Mouse (Mus musculus): ENCODE measurements around the gene Olfr930. TPM values are rescaled to one million over a fixed set of nuclear protein-coding genes. Genes with fewer than 3 reads are reported as not detected.

The Olfr930 gene
- total RNA-seq (2014; fragmentation: Nextera tagmentation): not detected in 2 replicates
- total RNA-seq (2017): not detected in 2 replicates
- polyA plus RNA-seq (2012): not detected in 2 replicates

- ATAC-seq (ENCODE audit: extremely low read depth, insufficient number of reproducible peaks, low FRiP score, poor library complexity, severe bottlenecking): no peak
- TF ChIP-seq TAL1 (conservative IDR thresholded peaks at IDR 0.05; ENCODE audit: low read depth, low read length): no peak
- H3K4me3 ChIP-seq (ENCODE audit: low read depth, low read length): no peak within 1 kb of the TSS
- no peaks in the 10 kb centered on the region for H3K9me3 ChIP-seq (replicated peaks)
- H3K27me3 ChIP-seq (ENCODE audit: insufficient read depth, low read length): no peaks in the 10 kb centered on the region
- no peaks in the 10 kb centered on the region for H3K4me1 ChIP-seq (ENCODE audit: insufficient read depth, low read depth, low read length)
- no peaks in the 10 kb centered on the region for H3K36me3 ChIP-seq (replicated peaks)
- no peak for DNase-seq (ENCODE audit: low spot score)
Observed at GRCm38 (mm10) chr9:38929509-38929908, at the start of gene Olfr930. Olfr930 (plus strand) TSS chr9:38929809.

- H3K36me3 ChIP-seq (replicated peaks): no peaks in the 10 kb centered on the region
- DNase-seq (ENCODE audit: low spot score): no peak
- TF ChIP-seq TAL1 (conservative IDR thresholded peaks at IDR 0.05; ENCODE audit: low read depth, low read length): no peak
- no peak for TF ChIP-seq POLR2AphosphoS5 (IDR thresholded peaks at IDR 0.05; ENCODE audit: insufficient replicate concordance, low read depth, low read length)
- TF ChIP-seq CTCF (IDR thresholded peaks at IDR 0.05; ENCODE audit: low read depth, low read length): no peak
- no peak for TF ChIP-seq GATA2 (IDR thresholded peaks at IDR 0.05; ENCODE audit: borderline replicate concordance, low read depth, low read length)
- no peak for TF ChIP-seq GATA1 (IDR thresholded peaks at IDR 0.05; ENCODE audit: borderline replicate concordance, low read length)
- H3K27me3 ChIP-seq (ENCODE audit: insufficient read depth, low read length): no peaks in the 10 kb centered on the region
- ATAC-seq (ENCODE audit: extremely low read depth, insufficient number of reproducible peaks, low FRiP score, poor library complexity, severe bottlenecking): no peak
- no peak overlapping the region for H3K4me3 ChIP-seq (ENCODE audit: low read depth, low read length)
- no peaks in the 10 kb centered on the region for H3K9me3 ChIP-seq (replicated peaks)
- no peaks in the 10 kb centered on the region for H3K4me1 ChIP-seq (ENCODE audit: insufficient read depth, low read depth, low read length)
Observed at GRCm38 (mm10) chr9:38953401-38954123, 24.0 kb downstream of the Olfr930 start.

GRCm38 (mm10) chr9:38954124-38954416, 24.5 kb downstream of the Olfr930 start:
- Histone ChIP-seq H3K9me3 (replicated peaks) (no peaks in the 10 kb centered on the region), H3K27me3 (ENCODE audit: insufficient read depth, low read length) (no peaks in the 10 kb centered on the region), H3K4me1 (ENCODE audit: insufficient read depth, low read depth, low read length) (no peaks in the 10 kb centered on the region), H3K36me3 (replicated peaks) (no peaks in the 10 kb centered on the region), H3K4me3 (ENCODE audit: low read depth, low read length) (no peak overlapping the region)
- no peak for TF ChIP-seq POLR2AphosphoS5 (IDR thresholded peaks at IDR 0.05; ENCODE audit: insufficient replicate concordance, low read depth, low read length)
- no peak for TF ChIP-seq TAL1 (conservative IDR thresholded peaks at IDR 0.05; ENCODE audit: low read depth, low read length)
- TF ChIP-seq GATA1 (IDR thresholded peaks at IDR 0.05; ENCODE audit: borderline replicate concordance, low read length): no peak
- no peak for TF ChIP-seq CTCF (IDR thresholded peaks at IDR 0.05; ENCODE audit: low read depth, low read length)
- TF ChIP-seq GATA2 (IDR thresholded peaks at IDR 0.05; ENCODE audit: borderline replicate concordance, low read depth, low read length): no peak
- DNase-seq (ENCODE audit: low spot score) (no peak), ATAC-seq (ENCODE audit: extremely low read depth, insufficient number of reproducible peaks, low FRiP score, poor library complexity, severe bottlenecking) (no peak)

- no peaks in the 10 kb centered on the region for H3K9me3 ChIP-seq (replicated peaks)
- TF ChIP-seq CTCF (IDR thresholded peaks at IDR 0.05; ENCODE audit: low read depth, low read length) (no peak), GATA2 (IDR thresholded peaks at IDR 0.05; ENCODE audit: borderline replicate concordance, low read depth, low read length) (no peak), TAL1 (conservative IDR thresholded peaks at IDR 0.05; ENCODE audit: low read depth, low read length) (no peak), GATA1 (IDR thresholded peaks at IDR 0.05; ENCODE audit: borderline replicate concordance, low read length) (no peak), POLR2AphosphoS5 (IDR thresholded peaks at IDR 0.05; ENCODE audit: insufficient replicate concordance, low read depth, low read length) (no peak)
- no peak for ATAC-seq (ENCODE audit: extremely low read depth, insufficient number of reproducible peaks, low FRiP score, poor library complexity, severe bottlenecking)
- no peak for DNase-seq (ENCODE audit: low spot score)
- H3K4me1 ChIP-seq (ENCODE audit: insufficient read depth, low read depth, low read length): no peaks in the 10 kb centered on the region
- no peaks in the 10 kb centered on the region for H3K36me3 ChIP-seq (replicated peaks)
- no peaks in the 10 kb centered on the region for H3K27me3 ChIP-seq (ENCODE audit: insufficient read depth, low read length)
- H3K4me3 ChIP-seq (ENCODE audit: low read depth, low read length): no peak within 1 kb of the TSS
Observed at GRCm38 (mm10) chr9:38972013-38972412, 42.4 kb downstream of the Olfr930 start, which contains the start of gene Olfr933. Olfr933 (plus strand) TSS chr9:38972313.

Other genes starting within 250 kb of the Olfr930 start
- not detected in 2 replicates for gene Olfr919, start 226.1 kb upstream of the Olfr930 start, total RNA-seq (2014; fragmentation: Nextera tagmentation)
- not detected in 2 replicates for gene Olfr919, start 226.1 kb upstream of the Olfr930 start, total RNA-seq (2017)
- gene Olfr919, start 226.1 kb upstream of the Olfr930 start, polyA plus RNA-seq (2012): not detected in 2 replicates
- 26.8 and 31.5 TPM in 2 replicates for gene Vwa5a, start 211.5 kb upstream of the Olfr930 start, total RNA-seq (2014; fragmentation: Nextera tagmentation)
- gene Vwa5a, start 211.5 kb upstream of the Olfr930 start, total RNA-seq (2017): 62.4 and 66.0 TPM in 2 replicates
- 0.41 and 0.47 TPM in 2 replicates for gene Vwa5a, start 211.5 kb upstream of the Olfr930 start, polyA plus RNA-seq (2012)
- gene Olfr920, start 177.5 kb upstream of the Olfr930 start, total RNA-seq (2014; fragmentation: Nextera tagmentation): 0.15 TPM in 1 of 2 replicates, not detected in the other
- gene Olfr920, start 177.5 kb upstream of the Olfr930 start, total RNA-seq (2017): 0.11 and 0.12 TPM in 2 replicates
- not detected in 2 replicates for gene Olfr920, start 177.5 kb upstream of the Olfr930 start, polyA plus RNA-seq (2012)
- not detected in 2 replicates for gene Olfr921, start 156.7 kb upstream of the Olfr930 start, total RNA-seq (2014; fragmentation: Nextera tagmentation)
- gene Olfr921, start 156.7 kb upstream of the Olfr930 start, total RNA-seq (2017): 0.06 and 0.27 TPM in 2 replicates
- gene Olfr921, start 156.7 kb upstream of the Olfr930 start, polyA plus RNA-seq (2012): not detected in 2 replicates
- not detected in 2 replicates for gene Olfr922, start 115.2 kb upstream of the Olfr930 start, total RNA-seq (2014; fragmentation: Nextera tagmentation)
- gene Olfr922, start 115.2 kb upstream of the Olfr930 start, total RNA-seq (2017): 0.22 TPM in 1 of 2 replicates, not detected in the other
- gene Olfr922, start 115.2 kb upstream of the Olfr930 start, polyA plus RNA-seq (2012): not detected in 2 replicates
- not detected in 2 replicates for gene Olfr923, start 103.3 kb upstream of the Olfr930 start, total RNA-seq (2014; fragmentation: Nextera tagmentation)
- not detected in 2 replicates for gene Olfr923, start 103.3 kb upstream of the Olfr930 start, total RNA-seq (2017)
- not detected in 2 replicates for gene Olfr923, start 103.3 kb upstream of the Olfr930 start, polyA plus RNA-seq (2012)
- gene Olfr924, start 85.4 kb upstream of the Olfr930 start, total RNA-seq (2014; fragmentation: Nextera tagmentation): not detected in 2 replicates
- 0.06 and 0.11 TPM in 2 replicates for gene Olfr924, start 85.4 kb upstream of the Olfr930 start, total RNA-seq (2017)
- gene Olfr924, start 85.4 kb upstream of the Olfr930 start, polyA plus RNA-seq (2012): not detected in 2 replicates
- gene Olfr26, start 74.7 kb upstream of the Olfr930 start, total RNA-seq (2014; fragmentation: Nextera tagmentation): not detected in 2 replicates
- gene Olfr26, start 74.7 kb upstream of the Olfr930 start, total RNA-seq (2017): 0.11 TPM in 1 of 2 replicates, not detected in the other
- gene Olfr26, start 74.7 kb upstream of the Olfr930 start, polyA plus RNA-seq (2012): not detected in 2 replicates
- not detected in 2 replicates for gene Olfr926, start 52.7 kb upstream of the Olfr930 start, total RNA-seq (2014; fragmentation: Nextera tagmentation)
- gene Olfr926, start 52.7 kb upstream of the Olfr930 start, total RNA-seq (2017): 0.33 TPM in 1 of 2 replicates, not detected in the other
- not detected in 2 replicates for gene Olfr926, start 52.7 kb upstream of the Olfr930 start, polyA plus RNA-seq (2012)
- gene Olfr933, start 42.5 kb downstream of the Olfr930 start, total RNA-seq (2014; fragmentation: Nextera tagmentation): not detected in 2 replicates
- gene Olfr933, start 42.5 kb downstream of the Olfr930 start, total RNA-seq (2017): 0.22 TPM in 1 of 2 replicates, not detected in the other
- gene Olfr933, start 42.5 kb downstream of the Olfr930 start, polyA plus RNA-seq (2012): not detected in 2 replicates
- not detected in 2 replicates for gene Olfr934, start 58.5 kb downstream of the Olfr930 start, total RNA-seq (2014; fragmentation: Nextera tagmentation)
- 0.16 TPM in 1 of 2 replicates, not detected in the other for gene Olfr934, start 58.5 kb downstream of the Olfr930 start, total RNA-seq (2017)
- not detected in 2 replicates for gene Olfr934, start 58.5 kb downstream of the Olfr930 start, polyA plus RNA-seq (2012)
- gene Olfr935, start 69.9 kb downstream of the Olfr930 start, total RNA-seq (2014; fragmentation: Nextera tagmentation): not detected in 2 replicates
- 0.11 TPM in 1 of 2 replicates, not detected in the other for gene Olfr935, start 69.9 kb downstream of the Olfr930 start, total RNA-seq (2017)
- not detected in 2 replicates for gene Olfr935, start 69.9 kb downstream of the Olfr930 start, polyA plus RNA-seq (2012)
- gene Olfr146, start 93.6 kb downstream of the Olfr930 start, total RNA-seq (2014; fragmentation: Nextera tagmentation): not detected in 2 replicates
- 0.16 TPM in 1 of 2 replicates, not detected in the other for gene Olfr146, start 93.6 kb downstream of the Olfr930 start, total RNA-seq (2017)
- not detected in 2 replicates for gene Olfr146, start 93.6 kb downstream of the Olfr930 start, polyA plus RNA-seq (2012)
- not detected in 2 replicates for gene Olfr937, start 135.1 kb downstream of the Olfr930 start, total RNA-seq (2014; fragmentation: Nextera tagmentation)
- 1.1 TPM in 1 of 2 replicates, not detected in the other for gene Olfr937, start 135.1 kb downstream of the Olfr930 start, total RNA-seq (2017)
- gene Olfr937, start 135.1 kb downstream of the Olfr930 start, polyA plus RNA-seq (2012): not detected in 2 replicates
- gene Olfr938, start 149.1 kb downstream of the Olfr930 start, total RNA-seq (2014; fragmentation: Nextera tagmentation): not detected in 2 replicates
- not detected in 2 replicates for gene Olfr938, start 149.1 kb downstream of the Olfr930 start, total RNA-seq (2017)
- gene Olfr938, start 149.1 kb downstream of the Olfr930 start, polyA plus RNA-seq (2012): not detected in 2 replicates
- not detected in 2 replicates for gene Olfr27, start 198.3 kb downstream of the Olfr930 start, total RNA-seq (2014; fragmentation: Nextera tagmentation)
- 0.33 TPM in 1 of 2 replicates, not detected in the other for gene Olfr27, start 198.3 kb downstream of the Olfr930 start, total RNA-seq (2017)
- not detected in 2 replicates for gene Olfr27, start 198.3 kb downstream of the Olfr930 start, polyA plus RNA-seq (2012)
- gene Olfr943, start 236.5 kb downstream of the Olfr930 start, total RNA-seq (2014; fragmentation: Nextera tagmentation): not detected in 2 replicates
- gene Olfr943, start 236.5 kb downstream of the Olfr930 start, total RNA-seq (2017): under 0.01 and 0.16 TPM in 2 replicates
- not detected in 2 replicates for gene Olfr943, start 236.5 kb downstream of the Olfr930 start, polyA plus RNA-seq (2012)